Mouse (Mus musculus): Measurements from ENCODE around the gene Fndc3b.

Fndc3b gene

GRCm38 (mm10) chr3:27545651-27546050 is 165.5 kb downstream of the Fndc3b start:
- no peak for DNase-seq

DNA sequence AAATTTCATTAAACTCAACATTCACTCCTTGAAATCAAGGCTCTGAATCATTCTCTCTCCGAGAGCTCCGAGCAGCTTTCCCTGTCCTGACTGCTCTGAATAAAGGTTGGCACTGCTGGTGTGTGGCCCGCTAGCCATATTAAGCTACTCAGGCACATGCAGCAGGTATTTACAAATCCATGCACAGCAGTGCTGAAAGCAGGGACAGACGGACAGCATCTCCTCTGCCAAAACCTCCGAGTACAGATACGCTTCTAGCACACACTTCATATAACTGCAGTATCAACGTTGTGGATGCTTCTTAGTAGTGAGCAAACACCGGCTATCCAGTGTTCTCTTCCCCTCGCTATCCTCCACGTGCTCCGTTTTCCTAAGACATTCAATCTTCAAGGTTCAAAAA is 167.0 kb downstream of the Fndc3b start:
- DNase-seq, result no peak

DNA sequence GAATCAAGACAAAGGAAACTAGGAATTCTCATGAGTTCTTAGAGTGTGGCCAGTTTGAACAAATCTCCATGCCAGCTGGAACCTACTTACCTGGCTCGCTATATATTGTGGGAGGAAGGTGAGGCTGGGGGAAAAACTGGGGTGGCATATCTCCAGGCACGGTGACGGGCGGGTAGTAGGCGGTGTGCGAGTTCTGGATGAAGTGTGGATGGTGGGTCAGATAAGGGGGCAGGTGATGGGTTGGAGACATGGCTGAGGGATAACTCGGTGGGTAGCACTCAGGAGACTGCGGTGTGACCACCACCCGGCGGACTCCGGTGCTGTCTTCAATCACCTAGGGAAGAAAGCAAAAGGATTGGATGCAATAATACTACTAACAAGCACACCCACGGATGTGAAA is 169.3 kb downstream of the Fndc3b start:
- DNase-seq, result no peak

DNA sequence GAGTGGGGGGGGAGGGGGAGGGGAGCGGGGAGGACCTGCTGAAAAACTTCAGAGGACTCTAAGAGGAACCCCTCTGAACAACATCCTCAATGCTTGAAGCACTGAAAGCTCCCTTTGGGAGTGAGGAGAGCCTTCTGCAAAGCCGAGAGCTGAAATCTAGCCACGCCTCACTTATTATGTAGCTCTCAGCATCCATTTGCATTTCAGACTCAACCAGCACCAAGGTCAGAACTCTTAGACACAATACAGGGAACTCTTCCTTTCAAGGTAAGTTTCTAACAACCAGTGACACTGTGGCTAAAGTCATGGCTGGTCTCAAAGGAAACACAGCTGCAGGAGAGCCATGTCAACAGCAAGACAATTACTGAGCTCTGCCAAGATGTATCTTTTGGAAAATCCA is 169.9 kb downstream of the Fndc3b start:
- no peak for DNase-seq

- DNase-seq, result no peak
These were observed 176.9 kb downstream of the Fndc3b start for GRCm38 (mm10) chr3:27534208-27534607.

DNA sequence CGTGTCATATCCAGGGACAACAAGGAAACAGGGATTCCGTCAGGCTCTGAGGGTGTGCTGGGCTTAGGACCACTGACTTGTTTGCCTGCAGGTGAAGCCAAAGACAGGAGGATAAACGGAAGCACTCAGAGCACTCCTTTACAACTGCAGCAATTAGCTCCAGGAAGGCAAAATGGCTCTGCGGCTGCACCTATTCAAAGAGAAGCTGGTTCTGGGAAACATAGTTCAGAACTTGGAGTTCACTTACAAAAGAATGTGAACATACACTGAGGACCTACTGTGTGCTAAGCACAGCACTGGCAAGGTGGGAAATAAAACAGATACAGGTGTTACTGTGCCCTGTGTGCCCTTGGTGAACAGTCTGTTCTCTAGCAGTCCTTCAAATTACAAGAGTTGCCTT is 177.4 kb downstream of the Fndc3b start:
- no peak for DNase-seq

DNA sequence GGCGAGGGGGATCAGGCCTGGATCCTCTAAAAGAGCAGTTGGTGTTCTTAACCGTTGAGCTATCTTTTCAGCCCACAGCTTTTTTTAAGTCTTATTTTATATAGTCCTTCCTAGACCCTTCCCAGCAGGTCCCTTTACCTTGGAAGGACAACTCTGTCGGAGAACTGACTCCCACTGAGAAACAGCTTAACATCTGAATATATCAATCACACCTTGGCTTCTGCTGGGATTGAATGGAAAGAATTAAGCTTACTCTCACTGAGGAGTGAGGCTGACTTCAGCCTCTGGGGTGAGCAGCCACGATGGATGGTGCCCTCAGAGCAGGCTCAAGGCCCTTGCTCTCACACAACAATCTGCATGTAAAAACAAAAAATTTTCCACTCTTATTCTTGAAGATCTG is 179.1 kb downstream of the Fndc3b start:
- DNase-seq, result no peak

- no peak for DNase-seq
These were observed 180.7 kb downstream of the Fndc3b start for GRCm38 (mm10) chr3:27530370-27530769.

DNA sequence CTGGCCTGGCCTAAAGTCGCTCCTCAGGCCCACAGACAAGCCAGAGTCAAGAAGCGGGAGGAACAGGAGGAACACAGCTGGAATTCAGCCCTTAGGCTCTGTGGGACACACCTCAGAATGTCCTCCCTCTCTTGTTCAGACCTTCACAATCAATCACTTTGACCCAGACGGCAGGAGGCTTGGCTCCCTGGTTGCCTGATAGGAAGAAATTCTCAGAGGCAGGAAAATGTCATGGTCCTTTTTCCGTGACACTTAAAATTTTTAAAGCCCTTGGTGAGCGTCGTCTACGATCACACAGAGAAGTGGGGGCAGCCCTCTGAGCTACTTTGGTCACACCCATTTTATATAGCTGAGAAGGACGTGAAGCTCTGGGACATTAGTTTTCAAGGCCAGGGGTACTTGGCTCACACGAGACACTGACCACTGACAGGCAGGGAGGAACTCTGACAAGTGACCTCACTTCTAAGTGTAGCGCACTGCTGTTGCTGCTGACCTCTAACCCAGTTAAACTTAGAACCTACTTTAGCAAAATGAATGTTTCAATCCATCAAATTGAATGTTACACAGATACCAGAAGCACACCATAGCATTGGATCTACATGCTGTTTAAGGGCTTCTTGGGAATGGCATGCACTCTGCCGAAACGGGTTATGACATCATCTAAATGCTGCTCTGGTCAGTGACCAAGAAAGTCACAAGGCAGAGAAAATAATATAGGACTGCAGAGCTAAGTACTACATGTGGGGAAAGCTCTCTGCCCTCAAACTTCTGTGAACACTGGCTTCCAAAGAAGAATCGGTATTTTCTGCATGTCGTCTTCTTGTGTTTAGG is 181.7 kb downstream of the Fndc3b start:
- DNase-seq, result no peak

- DNase-seq, result no peak
These were observed 184.1 kb downstream of the Fndc3b start for GRCm38 (mm10) chr3:27526991-27527390.

- no peak for DNase-seq
These were observed 187.8 kb downstream of the Fndc3b start for GRCm38 (mm10) chr3:27523176-27523936.

GRCm38 (mm10) chr3:27520391-27520790 is 190.7 kb downstream of the Fndc3b start:
- DNase-seq, result no peak

DNA sequence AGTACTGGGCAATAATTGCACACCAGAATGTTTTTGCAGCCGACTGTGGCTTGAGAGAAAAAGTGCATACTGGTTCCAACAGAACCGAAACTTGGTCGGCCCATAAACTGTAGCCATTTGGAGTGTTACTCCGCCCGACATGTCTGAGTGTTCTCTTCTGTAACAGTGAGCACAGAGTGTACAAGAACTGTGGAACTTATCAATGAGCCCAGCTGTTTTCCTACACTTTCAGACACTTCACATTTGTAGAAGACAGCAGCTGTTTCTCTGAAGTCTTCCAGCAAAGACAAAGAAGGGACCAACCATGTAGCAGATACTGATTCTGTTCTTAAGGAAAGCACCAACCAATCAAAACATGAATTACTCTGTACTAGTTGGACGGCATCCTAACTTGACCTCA is 191.6 kb downstream of the Fndc3b start:
- no peak for DNase-seq

DNA sequence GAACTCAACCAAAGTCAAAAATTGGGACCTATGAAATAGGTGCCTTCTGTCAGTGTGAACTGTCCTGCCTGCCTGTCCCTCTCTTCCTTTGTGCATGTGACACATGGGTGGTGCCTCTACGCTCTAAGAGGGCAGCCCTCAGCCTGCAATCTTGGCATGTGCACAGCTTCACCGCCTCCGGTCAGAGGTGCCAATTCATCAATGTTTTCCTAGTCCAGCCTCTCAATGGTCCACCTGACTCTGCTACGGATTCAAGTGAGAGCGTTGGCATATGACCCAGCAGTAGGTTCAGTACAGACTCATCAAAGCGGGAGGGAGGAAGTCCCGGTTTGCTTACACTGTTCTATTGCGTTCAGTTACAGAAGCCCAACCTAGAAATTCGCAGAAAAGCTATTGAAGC is 192.2 kb downstream of the Fndc3b start:
- no peak for DNase-seq

DNA sequence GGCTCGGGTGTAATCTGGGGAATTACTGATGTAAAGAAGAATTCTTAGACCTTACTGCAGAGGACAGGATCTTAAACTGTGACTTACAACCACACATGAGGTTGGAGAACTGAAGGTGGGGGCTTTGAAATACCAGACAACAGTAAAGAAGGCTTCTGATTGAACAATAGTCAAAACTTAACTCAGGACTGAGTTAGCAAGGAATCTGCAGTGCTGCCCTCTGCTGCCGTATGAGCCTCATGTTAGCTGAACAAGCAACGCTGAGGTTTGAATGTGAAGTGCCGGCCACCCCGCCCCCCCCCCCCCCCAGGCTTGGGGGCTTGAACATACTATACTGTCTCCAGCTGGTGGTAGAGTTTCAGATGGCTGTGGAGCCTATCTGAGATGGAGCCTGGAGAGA is 194.6 kb downstream of the Fndc3b start:
- no peak for DNase-seq

DNA sequence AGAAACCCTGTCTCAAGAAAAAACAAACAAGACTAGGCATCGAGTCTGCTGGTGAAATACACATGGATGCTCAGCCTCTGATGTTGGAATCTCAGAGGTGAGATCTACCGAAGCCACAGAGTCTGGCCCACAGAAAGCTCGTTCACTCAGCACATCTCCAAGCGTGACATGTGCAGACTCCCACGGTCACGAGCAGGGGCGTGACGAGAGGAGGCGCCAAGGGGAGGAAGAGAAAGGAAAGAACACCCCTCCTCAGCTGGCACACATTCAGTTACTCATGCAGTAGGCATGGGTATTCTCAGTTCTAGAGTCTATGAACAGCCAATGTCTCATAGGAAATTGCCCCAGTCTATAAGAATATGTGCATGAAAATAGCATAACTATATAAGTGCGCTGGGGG is 199.3 kb downstream of the Fndc3b start:
- no peak for DNase-seq

DNA sequence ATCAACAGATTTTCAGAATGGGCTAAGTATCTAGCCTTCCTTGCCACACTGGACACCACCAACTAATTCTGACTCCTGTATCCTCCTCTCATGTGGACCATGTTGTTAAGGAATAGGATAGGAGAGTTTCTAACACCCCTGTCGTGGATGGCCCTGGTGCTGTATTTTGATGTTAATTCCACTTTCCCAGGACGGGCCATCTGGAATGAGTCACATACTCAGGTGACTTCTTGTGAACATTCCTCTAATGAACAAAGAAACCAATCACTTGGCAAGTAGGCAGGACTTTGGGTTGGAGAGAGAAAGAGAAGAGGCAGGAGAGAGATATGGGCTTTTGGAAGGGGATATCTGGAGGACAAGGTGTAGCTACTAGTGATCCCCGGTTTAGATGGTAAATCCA is 204.2 kb downstream of the Fndc3b start:
- DNase-seq, result no peak

GRCm38 (mm10) chr3:27505582-27505981 is 205.5 kb downstream of the Fndc3b start:
- no peak for DNase-seq

DNA sequence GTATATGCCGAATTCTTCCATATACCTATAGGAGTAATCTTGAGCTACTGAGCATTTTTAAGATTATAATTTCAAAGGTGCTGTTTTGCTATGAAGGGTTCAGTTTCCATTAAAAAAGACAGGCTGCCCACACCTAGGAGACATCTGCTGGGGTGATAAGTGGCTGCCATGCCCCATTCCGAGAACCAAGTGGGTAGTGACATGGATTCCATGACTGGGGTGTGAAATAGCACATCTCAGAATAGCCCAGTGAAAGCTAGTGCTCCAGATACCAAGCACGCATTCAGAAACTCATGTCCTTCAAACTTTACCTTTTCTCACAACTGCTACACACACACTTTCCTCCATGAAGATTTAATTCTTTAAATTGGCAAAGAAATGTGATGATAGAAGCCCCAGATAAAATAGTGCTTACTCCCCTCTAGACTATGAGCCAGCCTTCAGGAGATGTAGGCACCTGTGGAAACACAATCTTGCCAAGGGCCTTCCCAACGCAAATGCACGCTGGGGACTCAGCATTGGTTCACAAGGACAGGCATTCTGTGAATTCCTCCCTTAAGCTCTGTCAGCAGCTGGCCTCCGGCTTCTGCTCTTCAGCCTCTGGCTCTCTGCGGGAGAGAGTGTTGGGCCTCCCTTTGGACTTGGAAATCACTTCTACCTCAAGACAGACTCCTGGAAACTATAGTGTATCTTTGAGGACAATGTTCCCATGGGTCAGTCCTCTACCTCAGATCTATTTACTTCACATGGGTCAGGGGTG is 207.6 kb downstream of the Fndc3b start:
- DNase-seq, result no peak

DNA sequence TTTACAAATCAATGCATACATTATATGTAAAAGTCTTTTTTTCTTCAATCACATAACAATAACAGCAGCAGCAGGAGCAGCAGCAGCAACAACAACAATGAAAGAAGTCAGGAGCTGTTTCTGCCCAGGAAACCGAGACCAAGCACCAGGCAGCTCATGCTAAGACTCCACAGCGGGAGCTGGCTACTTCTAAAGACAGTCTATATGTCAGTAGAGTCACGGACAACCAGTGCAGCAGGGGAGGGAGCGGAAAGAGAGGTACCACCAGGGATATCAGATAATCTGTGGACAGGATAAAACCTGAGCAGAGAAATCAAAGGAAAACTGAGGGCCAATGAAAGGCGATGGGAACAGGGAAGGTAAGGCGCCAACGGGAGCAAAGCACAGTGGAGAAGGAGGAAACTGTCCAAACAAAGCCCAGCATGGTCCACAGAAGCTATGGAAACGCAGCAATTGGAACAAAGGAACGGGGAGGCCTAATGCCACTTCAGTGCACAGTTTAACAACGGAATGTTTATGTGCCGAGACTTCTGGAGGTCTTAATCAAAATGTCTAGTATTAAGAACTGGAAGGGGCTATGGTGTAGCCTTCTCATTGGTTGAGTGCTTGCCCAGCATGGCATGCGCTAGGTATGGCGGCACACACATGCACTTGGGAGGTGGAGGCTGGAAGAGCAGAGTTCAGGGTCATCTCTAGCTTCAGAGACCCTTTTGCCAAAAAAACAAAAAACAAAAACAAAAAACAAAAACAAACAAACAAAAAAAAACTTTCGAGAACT is 215.6 kb downstream of the Fndc3b start:
- no peak for DNase-seq

DNA sequence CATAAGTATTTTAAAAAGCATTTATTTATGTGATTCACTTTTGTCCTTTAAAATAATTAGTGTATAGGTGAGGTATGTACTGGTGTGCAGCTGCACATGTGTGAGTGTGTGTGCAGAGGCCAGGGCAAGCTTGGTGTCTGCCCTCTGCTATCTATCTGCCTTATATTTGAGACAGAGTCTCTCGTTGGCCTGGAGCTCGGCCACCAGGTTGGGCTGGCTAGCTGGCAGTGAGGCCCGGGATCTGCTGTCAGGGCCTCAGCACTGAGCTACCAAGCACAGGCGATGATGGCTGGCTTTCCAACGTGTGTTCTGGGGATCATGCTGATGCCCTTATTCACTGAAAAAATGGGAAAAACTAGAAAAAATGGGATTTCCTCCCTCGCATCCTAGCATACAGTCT is 216.4 kb downstream of the Fndc3b start:
- no peak for DNase-seq

DNA sequence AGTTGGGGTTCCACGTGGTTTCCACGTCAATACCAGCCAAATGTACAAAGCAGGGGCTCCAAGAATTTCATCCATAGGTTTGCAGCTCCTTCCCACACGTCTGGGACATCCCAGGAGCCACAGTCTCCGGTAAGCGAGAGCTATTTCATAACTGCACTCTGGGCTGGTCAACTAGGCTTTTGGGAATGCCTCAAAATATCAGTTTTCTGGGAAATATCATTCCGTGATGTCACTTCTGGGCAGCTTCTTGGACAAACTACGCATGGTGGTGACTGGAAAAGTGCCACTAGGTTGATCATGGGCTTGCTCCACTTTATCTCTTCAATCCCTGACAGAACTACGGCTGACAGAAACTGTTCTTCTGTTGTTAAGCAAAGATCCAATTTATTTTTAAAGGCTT is 217.0 kb downstream of the Fndc3b start:
- no peak for DNase-seq

DNA sequence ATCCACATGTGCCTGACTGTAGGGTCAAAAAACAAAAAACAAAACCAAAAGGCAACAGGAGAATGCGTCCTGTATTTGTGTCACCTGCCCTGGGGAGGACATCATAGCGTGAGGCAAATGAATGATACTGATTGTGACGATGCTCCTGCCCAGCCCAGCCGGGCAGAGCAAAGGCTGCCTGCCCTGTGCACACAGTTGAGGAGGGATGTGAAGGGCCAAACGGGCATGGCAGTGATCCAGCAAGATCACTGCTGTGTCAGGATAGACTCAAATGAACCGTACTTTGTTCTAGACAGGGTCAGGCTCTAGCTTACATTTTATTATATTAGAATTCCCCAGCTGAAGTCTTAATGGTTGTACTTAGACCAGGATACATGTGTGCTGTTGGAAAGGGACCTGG is 219.3 kb downstream of the Fndc3b start:
- DNase-seq, result no peak
